Mouse (Mus musculus) liver, embryonic 14.5 days (tissue): ENCODE results near the gene Ybx2. TPM values are rescaled to one million over a fixed set of nuclear protein-coding genes. Genes with fewer than 3 reads are reported as not detected.

Experiments
- ATAC-seq: fragments of 200-750 bp; cut with Nextera tagmentation; 2 replicates; pipeline ENCODE4 v1.8.0; 2017; ENCODE audit warnings: moderate number of reproducible peaks, mild to moderate bottlenecking, moderate library complexity; ENCODE audit not compliant: insufficient read depth
- DNase-seq, 3 experiments: peaks; one replicate each; pipeline ENCODE4 v3.0.0-alpha.2; 2012 to 2013; ENCODE audit warnings: low read depth in 3 of 3, low spot score in 3 of 3
- H3K27ac ChIP-seq: fragments of 300-500 bp; sonication (generic); 2 replicates; pipeline ENCODE4 v1.5.1; 2014; ENCODE audit warnings: moderate library complexity, mild to moderate bottlenecking, control low read depth, inconsistent platforms
- H3K27me3 ChIP-seq: fragments of 300-500 bp; sonication (generic); 2 replicates; pipeline ENCODE4 v1.6.1; 2014; ENCODE audit warnings: mild to moderate bottlenecking, low read length, moderate library complexity; ENCODE audit not compliant: control insufficient read depth, insufficient read depth
- H3K36me3 ChIP-seq: fragments of 300-500 bp; sonication (generic); replicated peaks from 2 replicates; pipeline ENCODE4 v1.6.1; 2014; ENCODE audit warnings: low read depth; ENCODE audit not compliant: control insufficient read depth, insufficient read depth
- H3K4me1 ChIP-seq, 2 experiments: fragments of 200-500 bp in 1 of 2; fragments of 300-500 bp in 1 of 2; sonication (generic) in 1 of 2; replicated peaks; 2 replicates each; pipeline ENCODE4 v1.6.1; 2012 to 2014; ENCODE audit warnings: antibody characterized with exemption in 1 of 2, inconsistent platforms in 1 of 2, low read length in 1 of 2; ENCODE audit not compliant: control insufficient read depth in 2 of 2, insufficient read depth in 2 of 2
- H3K4me2 ChIP-seq: fragments of 300-500 bp; sonication (generic); 2 replicates; pipeline ENCODE4 v1.6.1; 2014; ENCODE audit warnings: low read depth, mild to moderate bottlenecking, control low read depth, moderate library complexity
- H3K4me3 ChIP-seq, 2 experiments: fragments of 200-500 bp in 1 of 2; fragments of 300-500 bp in 1 of 2; sonication (generic) in 1 of 2; 2 replicates each; pipeline ENCODE4 v1.5.1; 2012 to 2014; ENCODE audit warnings: low read depth in 2 of 2, low read length in 2 of 2, mild to moderate bottlenecking in 2 of 2, control low read depth in 1 of 2, inconsistent platforms in 1 of 2, moderate library complexity in 1 of 2; ENCODE audit not compliant: insufficient read depth in 1 of 2
- H3K9ac ChIP-seq: fragments of 300-500 bp; sonication (generic); replicated peaks from 2 replicates; pipeline ENCODE4 v1.6.1; 2014; ENCODE audit warnings: mild to moderate bottlenecking, control low read depth, moderate library complexity
- H3K9me3 ChIP-seq: fragments of 300-500 bp; sonication (generic); 2 replicates; pipeline ENCODE4 v1.6.1; 2016; ENCODE audit warnings: low read length, mixed read lengths; ENCODE audit not compliant: control insufficient read depth
- CTCF ChIP-seq: IDR thresholded peaks from 2 replicates; pipeline ENCODE4 v1.5.1; 2016; ENCODE audit warnings: antibody characterized with exemption, low read depth, control low read depth
- EP300 ChIP-seq: IDR thresholded peaks from 2 replicates; pipeline ENCODE4 v1.6.1; 2016; ENCODE audit warnings: antibody characterized with exemption, low read depth
- WGBS: fragments of 180-500 bp; shearing (Covaris S2); extraction: QIAGEN DNeasy Blood & Tissue Kit; methylation state at CpG from one replicate; pipeline ENCODE4 v1.1.7; 2014; ENCODE audit not compliant: insufficient replicate concordance; 5-methylcytosine and 5-hydroxymethylcytosine counted together
- polyA plus RNA-seq, 2 experiments: library from polyadenylated mRNA; depleted of rRNA in 1 of 2; stranded (reverse) in 1 of 2; unstranded in 1 of 2; fragments of >200 nt; fragmentation: Nextera tagmentation in 1 of 2; extraction: Ambion mirVana in 1 of 2; gene quantifications; 2 replicates each; pipeline versions ENCODE4 v1.2.1 to v1.2.3; 2012 to 2014

The Ybx2 gene
- polyA plus RNA-seq, 2 experiments, result 0.23 to 0.58 TPM

GRCm38 (mm10) chr11:69938401-69938979 lies 2.9 kb downstream of the Ybx2 start:
- WGBS, result 36% methylated on average over 9 of the region's 9 CpGs
- no peak overlapping the region for H3K4me2 ChIP-seq

GRCm38 (mm10) chr11:69939181-69939580 lies 3.6 kb downstream of the Ybx2 start:
- peaks cover 10 to 12% of the 10 kb centered on the region in 2 experiments for H3K4me1 ChIP-seq
- no peaks in the 10 kb centered on the region for H3K9me3 ChIP-seq
- WGBS, result 51% methylated on average over 5 of the region's 5 CpGs
- ATAC-seq (no peak), DNase-seq (no peak)
- H3K27me3 ChIP-seq, result peaks cover 53% of the 10 kb centered on the region
- H3K4me3 ChIP-seq, result no peak overlapping the region
- no peak overlapping the region for H3K27ac ChIP-seq
- no peak for TF ChIP-seq CTCF
- no peak for TF ChIP-seq EP300
- H3K9ac ChIP-seq, result no peak overlapping the region
- H3K36me3 ChIP-seq, result peaks cover 5% of the 10 kb centered on the region
- no peak overlapping the region for H3K4me2 ChIP-seq

More at GRCm38 (mm10) chr11:69938401-69938979, 2.9 kb downstream of the Ybx2 start:
- H3K4me1 ChIP-seq, result peaks cover 10 to 12% of the 10 kb centered on the region in 2 experiments
- no peak overlapping the region for H3K4me3 ChIP-seq
- DNase-seq, result no peak
- H3K36me3 ChIP-seq, result no peaks in the 10 kb centered on the region; the same call in 1 of the 2 replicates
- TF ChIP-seq EP300 (no peak), CTCF (no peak)
- peaks cover 53% of the 10 kb centered on the region for H3K27me3 ChIP-seq
- no peak overlapping the region for H3K9ac ChIP-seq
- ATAC-seq, result no peak
- no peak overlapping the region for H3K27ac ChIP-seq
- H3K9me3 ChIP-seq, result no peaks in the 10 kb centered on the region

GRCm38 (mm10) chr11:69939731-69940130 lies 4.1 kb downstream of the Ybx2 start:
- Histone ChIP-seq H3K27me3 (peaks cover 47% of the 10 kb centered on the region), H3K4me2 (no peak overlapping the region), H3K27ac (no peak overlapping the region), H3K36me3 (peaks cover 11% of the 10 kb centered on the region), H3K9me3 (no peaks in the 10 kb centered on the region), H3K4me3 (no peak overlapping the region), H3K4me1 (peaks cover 4 to 7% of the 10 kb centered on the region in 2 experiments), H3K9ac (no peak overlapping the region)
- no peak for DNase-seq
- no peak for TF ChIP-seq EP300
- TF ChIP-seq CTCF, result no peak
- 88% methylated on average over 17 of the region's 17 CpGs for WGBS
- ATAC-seq, result no peak

GRCm38 (mm10) chr11:69940962-69941361 lies 5.4 kb downstream of the Ybx2 start:
- 80% methylated on average over 4 of the region's 4 CpGs for WGBS
- no peak overlapping the region for H3K4me3 ChIP-seq
- H3K4me2 ChIP-seq, result no peak overlapping the region
- peaks cover 8 to 9% of the 10 kb centered on the region in 2 experiments for H3K4me1 ChIP-seq
- ATAC-seq (no peak), DNase-seq (no peak)
- no peak overlapping the region for H3K9ac ChIP-seq
- H3K27ac ChIP-seq, result no peak overlapping the region
- H3K36me3 ChIP-seq, result peaks cover 22% of the 10 kb centered on the region
- no peaks in the 10 kb centered on the region for H3K9me3 ChIP-seq
- H3K27me3 ChIP-seq, result peaks cover 35% of the 10 kb centered on the region
- TF ChIP-seq CTCF, result no peak

- H3K36me3 ChIP-seq, result peaks cover 22% of the 10 kb centered on the region
- peak overlapping the region; percentile 83 for H3K4me2 ChIP-seq
- DNase-seq (no peak), ATAC-seq (no peak)
- 71% methylated on average over 13 of the region's 13 CpGs for WGBS
- peak overlapping the region; percentile 95 for H3K27ac ChIP-seq
- TF ChIP-seq CTCF, result no peak
- TF ChIP-seq EP300, result no peak
- peak overlapping the region; percentile 88 to 94 for H3K4me3 ChIP-seq
- H3K9me3 ChIP-seq, result no peaks in the 10 kb centered on the region
- peak overlapping the region; percentile 96 for H3K9ac ChIP-seq
- no peaks in the 10 kb centered on the region for H3K27me3 ChIP-seq
- peaks cover 20 to 27% of the 10 kb centered on the region in 2 experiments for H3K4me1 ChIP-seq
These were observed 9.6 kb downstream of the Ybx2 start for GRCm38 (mm10) chr11:69945216-69945615.
